Mouse (Mus musculus) spleen, adult 2 months (tissue): Measurements from ENCODE around the gene Sema4f.

ENCODE experiments used
- CTCF ChIP-seq: fragments of 200-500 bp; IDR thresholded peaks from 2 replicates; pipeline ENCODE4 v1.5.1; 2011; ENCODE audit warnings: mild to moderate bottlenecking, inconsistent platforms; ENCODE audit not compliant: insufficient read depth, insufficient read length, insufficient replicate concordance; ENCODE audit errors: extremely low read depth
- POLR2A ChIP-seq: fragments of 200-500 bp; IDR thresholded peaks from 2 replicates; pipeline ENCODE4 v1.6.1; 2011; ENCODE audit warnings: low read depth, low read length, inconsistent platforms

GRCm38 (mm10) chr6:82871632-82872331, 67.8 kb downstream of the Sema4f start:
- no peak for TF ChIP-seq POLR2A
- TF ChIP-seq CTCF: no peak
